Mouse (Mus musculus): ENCODE data around the gene Cflar.
"Not testable (repeated sequence)": the region's sequence is repeated elsewhere in the genome, so short reads cannot be mapped to it uniquely, and the experiment has no call there.

Cflar gene

DNA sequence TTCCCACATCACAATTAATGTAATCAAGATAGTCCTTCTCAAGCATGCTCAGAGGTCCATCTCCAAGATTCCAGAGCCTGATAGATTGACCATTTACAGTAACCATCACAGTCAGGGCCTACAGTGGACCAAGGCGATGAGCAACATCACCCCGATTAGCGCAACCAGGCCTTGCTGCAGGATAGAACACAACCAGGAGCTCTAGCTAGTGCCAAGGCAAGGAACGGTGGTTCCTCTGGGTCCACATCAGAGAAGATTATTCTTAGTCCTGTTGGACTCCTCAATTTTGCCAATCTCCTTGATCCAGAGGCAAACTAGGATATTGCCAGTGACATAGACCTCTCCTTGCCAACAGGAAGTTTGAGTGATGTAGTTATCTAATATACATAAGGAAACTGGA lies 77.1 kb downstream of the Cflar start:
- no peak for DNase-seq

DNA sequence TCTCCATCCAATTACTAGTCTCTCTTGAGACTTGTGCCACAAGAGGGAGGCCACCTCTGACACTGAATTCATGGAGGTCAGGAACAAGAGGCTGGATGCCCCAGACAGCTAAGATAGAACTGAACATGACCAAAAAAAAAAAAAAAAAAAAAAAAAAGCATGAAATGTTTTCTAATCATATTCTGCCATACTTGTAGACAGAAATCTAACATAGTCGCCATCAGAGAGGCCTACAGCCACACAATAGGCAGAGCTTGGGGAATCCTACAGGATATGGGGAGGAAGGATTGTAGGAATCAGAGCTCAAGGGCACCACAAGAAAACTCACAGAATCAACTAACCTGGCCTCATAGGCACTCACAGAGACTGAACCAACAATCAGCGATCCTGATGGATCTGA lies 83.4 kb downstream of the Cflar start:
- no peak for DNase-seq

DNA sequence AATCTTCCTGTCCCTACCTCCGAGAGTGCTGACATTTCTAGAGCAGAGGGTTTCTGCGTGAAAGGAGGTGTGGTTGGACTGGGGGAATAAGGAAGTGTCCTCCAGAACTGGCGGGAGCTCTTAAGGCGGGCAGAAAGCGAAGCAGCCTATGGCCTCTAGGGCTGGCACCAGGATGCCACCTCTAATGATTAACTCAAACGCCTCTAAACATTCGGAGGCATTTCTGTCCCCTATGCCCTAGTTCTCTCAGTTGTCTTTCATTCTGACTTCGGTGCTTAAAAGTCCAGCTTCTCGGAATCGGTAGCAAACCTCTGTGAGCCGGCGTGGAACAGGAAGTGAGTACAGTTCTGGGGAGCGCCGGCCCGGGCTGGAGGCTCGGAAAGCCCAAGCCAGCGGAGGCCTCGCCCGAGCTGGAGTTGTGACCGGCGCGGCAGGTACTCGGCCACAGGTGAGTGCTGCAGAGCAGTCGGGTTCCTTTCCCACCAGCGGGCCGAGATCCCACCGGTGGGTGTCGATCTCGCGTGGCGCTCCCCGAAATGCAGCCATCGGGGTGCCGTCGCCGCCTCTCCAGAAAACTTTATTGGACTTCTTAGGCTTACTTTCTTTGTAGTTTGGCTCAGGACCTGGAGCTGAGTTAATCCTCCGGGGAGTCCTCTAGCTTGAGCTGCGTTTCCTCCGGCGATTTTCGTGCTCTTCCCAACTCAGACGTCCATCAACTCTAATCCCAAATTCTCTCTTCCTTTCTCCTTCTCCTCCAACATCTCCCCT lies 84.2 kb downstream of the Cflar start, which contains the start of gene Casp8:
Casp8 (plus strand) TSS at position 84 of the 768 bp plus-strand sequence.
- DNase-seq, result peak; percentile 76

DNA sequence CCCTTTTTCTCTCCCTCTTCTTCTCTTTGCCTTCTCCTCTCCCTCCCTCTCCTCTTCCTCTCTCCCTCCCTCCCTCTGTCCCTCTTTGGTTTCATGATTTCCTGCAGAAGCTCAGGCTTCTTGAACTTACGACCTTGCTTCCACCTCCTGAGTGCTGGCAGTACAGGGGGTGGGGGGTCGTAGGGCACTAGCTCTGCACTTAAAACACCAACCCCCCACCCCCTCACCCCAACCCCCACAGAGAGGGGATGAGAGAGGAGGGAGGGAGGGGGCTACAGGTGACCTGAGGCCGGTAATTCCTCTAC lies 84.7 kb downstream of the Cflar start:
- no peak for DNase-seq

DNA sequence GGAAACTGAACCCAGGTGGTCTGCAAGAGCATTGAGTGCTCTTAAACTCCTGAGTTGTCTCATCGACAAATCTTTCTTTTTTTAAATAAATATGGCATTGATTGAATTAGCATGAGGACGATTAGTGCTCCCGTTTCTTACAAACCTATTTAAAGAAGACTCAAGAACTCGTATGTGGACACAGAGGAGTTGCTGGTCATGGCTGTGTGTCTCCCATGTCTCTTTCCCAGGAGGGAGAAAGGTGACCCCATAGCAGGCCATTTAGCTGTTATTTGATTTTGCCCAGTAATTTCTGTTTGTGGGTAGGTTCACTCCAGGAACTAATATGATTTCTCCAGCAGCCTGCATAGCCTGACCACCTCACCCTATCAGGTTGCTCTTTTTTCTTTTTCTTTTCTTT lies 85.5 kb downstream of the Cflar start:
- no peak for DNase-seq

DNA sequence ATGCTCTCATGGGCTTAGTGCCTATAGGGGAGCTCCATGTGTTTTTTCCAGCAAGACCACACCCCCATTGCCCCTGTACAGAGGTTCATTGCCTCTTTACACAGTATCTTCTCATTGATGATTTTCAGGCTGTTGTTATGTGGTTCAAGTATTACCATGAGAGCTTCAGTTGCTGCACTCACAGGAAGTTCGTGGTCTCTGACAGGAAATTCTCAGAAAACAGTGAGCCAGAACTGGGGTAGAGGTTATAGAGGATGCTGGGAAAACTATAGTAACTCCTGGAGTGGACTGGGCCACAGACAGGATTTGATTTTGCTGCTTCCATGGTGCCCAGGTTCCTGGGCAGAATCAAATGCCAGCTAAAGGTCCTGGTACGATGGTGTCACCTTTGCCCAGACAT lies 86.1 kb downstream of the Cflar start:
- no peak for DNase-seq

DNA sequence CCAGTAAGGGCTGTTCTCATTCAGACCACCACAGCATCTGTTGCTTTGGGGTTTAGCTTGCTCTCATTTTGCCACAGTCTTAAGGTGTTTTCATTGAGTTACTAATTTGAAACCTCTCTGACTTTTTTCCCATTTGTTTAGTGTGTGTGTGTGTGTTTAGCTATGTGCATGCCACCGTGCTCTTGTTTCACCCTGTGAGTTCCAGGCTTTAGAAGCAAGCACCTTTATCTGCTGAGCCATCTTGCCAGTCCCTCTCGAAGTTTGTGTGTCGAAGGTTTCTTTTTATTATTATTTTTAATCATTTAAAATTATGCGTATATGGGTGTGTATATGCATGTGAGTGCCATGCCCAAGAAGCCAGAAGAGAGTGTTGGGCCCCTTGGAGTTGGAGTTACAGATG lies 87.6 kb downstream of the Cflar start:
- DNase-seq, result no peak

DNA sequence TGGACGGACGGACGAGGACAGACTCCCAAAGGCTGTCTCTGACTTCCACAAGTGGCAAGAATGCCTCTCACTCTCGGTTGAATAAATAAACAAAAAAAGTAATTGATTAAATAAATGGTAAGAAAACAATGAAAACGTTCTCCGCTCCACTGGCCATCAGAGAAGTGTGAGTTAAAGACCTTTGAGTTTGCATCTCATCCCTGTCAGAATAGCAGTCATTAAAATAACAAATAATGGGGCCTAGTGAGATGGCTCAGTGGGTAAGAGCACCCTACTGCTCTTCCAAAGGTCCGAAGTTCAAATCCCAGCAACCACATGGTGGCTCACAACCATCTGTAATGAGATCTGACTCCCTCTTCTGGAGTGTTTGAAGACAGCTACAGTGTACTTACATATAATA lies 89.3 kb downstream of the Cflar start:
- not testable (repeated sequence) for DNase-seq

DNA sequence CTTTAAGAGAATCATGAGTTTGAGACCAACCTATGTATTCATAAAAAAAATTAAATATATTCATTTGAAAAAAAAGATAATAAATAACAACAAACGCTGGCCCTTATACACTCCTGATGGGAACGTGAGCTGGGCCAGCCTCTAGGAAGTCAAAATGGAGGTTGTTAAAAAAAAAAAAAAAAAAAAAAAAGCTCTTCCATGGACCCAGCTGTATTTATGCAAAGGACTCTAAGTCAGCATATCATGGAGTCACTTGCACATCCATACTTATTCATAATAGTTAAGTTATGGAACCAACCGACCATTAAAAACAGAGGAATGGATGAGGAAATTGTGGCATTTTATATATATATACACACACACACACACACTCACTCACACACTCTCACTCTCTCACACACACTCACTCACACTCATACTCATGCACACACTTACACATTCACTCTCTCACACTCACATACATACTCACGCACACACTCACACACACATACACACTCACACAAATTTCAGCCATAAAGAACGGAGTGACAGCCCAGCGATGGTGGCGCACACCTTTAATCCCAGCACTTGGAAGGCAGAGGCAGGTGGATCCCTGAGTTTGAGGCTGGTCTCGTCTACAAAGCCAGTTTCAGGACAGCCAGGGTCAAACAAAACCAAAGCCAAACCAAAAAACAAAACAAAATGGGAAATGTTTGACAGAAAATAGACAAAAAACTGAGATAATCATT lies 90.4 kb downstream of the Cflar start:
- no peak for DNase-seq

DNA sequence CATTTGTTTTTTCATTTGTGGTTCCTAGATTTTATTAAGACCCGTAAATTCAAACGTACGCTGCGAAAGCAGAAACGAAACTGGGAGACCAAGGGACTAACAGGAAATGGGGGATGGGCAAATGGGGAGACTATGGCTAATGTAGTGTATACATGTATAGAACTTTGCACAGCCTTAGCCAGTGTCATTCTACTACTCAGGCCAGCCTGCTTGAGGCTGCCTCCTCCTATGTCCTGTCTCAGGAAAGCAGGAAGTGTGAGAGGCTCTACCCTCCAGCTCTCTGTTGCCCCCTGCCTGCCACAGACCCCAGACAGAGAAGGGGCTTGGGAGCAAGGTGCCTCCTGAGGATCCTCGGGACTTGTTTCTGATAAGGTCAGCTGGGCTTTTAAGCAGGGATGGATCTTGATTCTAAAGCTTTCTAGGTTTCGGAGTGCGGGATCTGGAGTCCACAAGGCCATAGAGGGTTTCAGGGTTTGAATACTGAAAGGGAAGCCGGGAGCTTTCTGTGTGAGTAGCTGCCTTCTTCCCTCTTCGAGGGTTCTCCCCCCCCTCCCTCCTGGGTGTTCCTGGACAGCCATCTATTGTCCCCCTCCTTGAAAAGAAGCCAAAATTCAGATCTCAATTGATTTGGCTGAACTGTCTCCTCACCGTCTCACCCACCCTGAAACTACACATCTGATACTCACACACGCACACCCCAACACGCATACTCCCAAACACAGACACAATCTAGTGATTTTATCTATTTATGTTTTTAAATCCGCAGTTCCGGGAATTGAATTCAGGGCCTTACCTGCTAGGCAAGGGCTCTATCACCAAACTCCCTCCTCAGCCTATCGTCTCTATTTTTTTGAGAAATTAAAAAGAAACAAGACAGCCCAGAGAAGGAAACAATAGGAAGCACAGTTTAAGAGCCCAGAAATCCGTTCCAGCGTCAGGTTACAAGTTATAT lies 91.3 kb downstream of the Cflar start:
- peak; percentile 30 to 63 for DNase-seq

DNA sequence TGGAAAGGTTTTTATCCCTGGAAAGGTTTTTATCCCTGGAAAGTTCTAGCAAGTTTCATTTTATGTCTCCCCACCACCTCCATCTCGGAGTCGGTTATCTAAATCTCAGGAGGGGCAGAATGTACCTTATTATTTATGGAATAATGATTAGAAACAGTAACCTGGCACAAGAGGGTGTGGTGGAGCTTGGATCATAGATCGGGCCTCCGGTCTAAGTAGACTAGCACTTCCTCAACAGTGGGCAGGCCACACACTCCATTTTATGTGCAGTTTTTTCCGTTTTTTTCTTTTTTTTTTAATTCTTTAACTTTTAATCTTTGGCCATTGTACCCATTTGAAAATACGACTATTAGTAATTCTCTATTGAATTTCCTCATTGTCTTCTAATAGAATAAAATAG lies 92.2 kb downstream of the Cflar start:
- no peak for DNase-seq

DNA sequence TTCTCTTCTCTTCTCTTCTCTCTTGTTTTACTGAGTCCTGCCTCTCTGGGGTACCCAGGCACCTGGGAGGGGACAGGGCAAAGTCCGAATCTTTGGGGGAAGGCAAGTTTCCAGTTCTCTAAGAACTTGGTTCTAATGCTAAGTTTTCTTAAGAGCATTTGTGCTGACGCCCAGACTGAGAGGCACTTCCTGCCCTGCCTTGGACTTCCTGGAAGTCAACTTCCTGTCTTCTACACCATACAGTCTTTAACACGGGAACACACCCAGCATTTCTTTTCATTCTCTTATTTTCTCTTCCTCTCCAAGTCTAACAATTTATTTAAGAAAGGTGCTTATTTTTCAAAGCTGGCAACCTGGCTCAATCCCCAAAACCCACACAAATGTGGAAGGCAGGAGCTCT lies 95.3 kb downstream of the Cflar start:
- no peak for DNase-seq
